Mouse (Mus musculus) G1E-ER4 (cell line): ENCODE data around the gene Mkrn3. TPM values are rescaled to one million over a fixed set of nuclear protein-coding genes. Genes with fewer than 3 reads are reported as not detected.

Experiments
- GATA1 ChIP-seq: IDR thresholded peaks from one replicate; pipeline ENCODE4 v1.8.0; 2012; ENCODE audit warnings: low read length, inconsistent platforms
- polyA plus RNA-seq: library from polyadenylated mRNA; stranded (reverse); fragments of >175 nt; gene quantifications from 2 replicates; pipeline ENCODE4 v1.2.3, GENCODE M21; 2012

The Mkrn3 gene
- polyA plus RNA-seq = 1.6 and 1.9 TPM in 2 replicates

GRCm38 (mm10) chr7:62419493-62420360 is at the start of gene Mkrn3:
TSS of gene Mkrn3 (minus strand) at chr7:62420139.
- TF ChIP-seq GATA1 = no peak

GRCm38 (mm10) chr7:62463878-62464755 is 44.2 kb upstream of the Mkrn3 start, which contains the start of gene Peg12:
TSS of gene Peg12 (minus strand) at chr7:62464510.
- no peak for TF ChIP-seq GATA1

GRCm38 (mm10) chr7:62463007-62463877 is 43.3 kb upstream of the Mkrn3 start:
- TF ChIP-seq GATA1 = no peak

- TF ChIP-seq GATA1 = no peak
Measured at GRCm38 (mm10) chr7:62462229-62463006, 42.5 kb upstream of the Mkrn3 start.

- no peak for TF ChIP-seq GATA1
Measured at GRCm38 (mm10) chr7:62452353-62452752, 32.4 kb upstream of the Mkrn3 start.

GRCm38 (mm10) chr7:62445431-62446165 is 25.7 kb upstream of the Mkrn3 start:
- no peak for TF ChIP-seq GATA1

- no peak for TF ChIP-seq GATA1
Measured at GRCm38 (mm10) chr7:62436394-62436793, 16.5 kb upstream of the Mkrn3 start.

- TF ChIP-seq GATA1 = no peak
Measured at GRCm38 (mm10) chr7:62433243-62433642, 13.3 kb upstream of the Mkrn3 start.

GRCm38 (mm10) chr7:62428337-62428736 is 8.4 kb upstream of the Mkrn3 start:
- no peak for TF ChIP-seq GATA1

- TF ChIP-seq GATA1 = no peak
Measured at GRCm38 (mm10) chr7:62423210-62423609, 3.3 kb upstream of the Mkrn3 start.

- no peak for TF ChIP-seq GATA1
Measured at GRCm38 (mm10) chr7:62420566-62420965, 627 bp upstream of the Mkrn3 start.

- no peak for TF ChIP-seq GATA1
Measured at GRCm38 (mm10) chr7:62419105-62419492, 840 bp downstream of the Mkrn3 start.

- TF ChIP-seq GATA1 = no peak
Measured at GRCm38 (mm10) chr7:62418346-62418745, 1.6 kb downstream of the Mkrn3 start.

GRCm38 (mm10) chr7:62416173-62416572 is 3.8 kb downstream of the Mkrn3 start:
- TF ChIP-seq GATA1 = no peak
